Mouse (Mus musculus) forebrain, embryonic 11.5 days (tissue): Measurements from ENCODE around the gene 1700001O22Rik. TPM values are rescaled to one million over a fixed set of nuclear protein-coding genes. Genes with fewer than 3 reads are reported as not detected.

Experiments used
- ATAC-seq: fragments of 200-750 bp; cut with Nextera tagmentation; replicated peaks from 2 replicates; pipeline ENCODE4 v1.8.0; 2017; ENCODE audit warnings: moderate TSS enrichment; ENCODE audit not compliant: low FRiP score
- DNase-seq: peaks from one replicate; pipeline ENCODE4 v3.0.0-alpha.2; 2017; ENCODE audit warnings: low spot score
- H3K27ac ChIP-seq: fragments of 300-500 bp; sonication (generic); 2 replicates; pipeline ENCODE4 v1.5.1; 2014; ENCODE audit warnings: low read depth, low read length
- H3K27me3 ChIP-seq: fragments of 300-500 bp; sonication (generic); 2 replicates; pipeline ENCODE4 v1.6.1; 2014; ENCODE audit warnings: mild to moderate bottlenecking, low read length, mixed read lengths; ENCODE audit not compliant: control insufficient read depth, insufficient read depth
- H3K36me3 ChIP-seq: fragments of 300-500 bp; sonication (generic); 2 replicates; pipeline ENCODE4 v1.6.1; 2014; ENCODE audit warnings: mild to moderate bottlenecking, low read length, moderate library complexity, mixed read lengths; ENCODE audit not compliant: control insufficient read depth, insufficient read depth
- H3K4me1 ChIP-seq: fragments of 300-500 bp; sonication (generic); replicated peaks from 2 replicates; pipeline ENCODE4 v1.6.1; 2014; ENCODE audit warnings: low read length, mixed read lengths; ENCODE audit not compliant: control insufficient read depth, insufficient read depth
- H3K4me2 ChIP-seq: fragments of 300-500 bp; sonication (generic); 2 replicates; pipeline ENCODE4 v1.6.1; 2014; ENCODE audit warnings: low read depth, mild to moderate bottlenecking, low read length, moderate library complexity, mixed read lengths; ENCODE audit not compliant: severe bottlenecking
- H3K4me3 ChIP-seq: fragments of 300-500 bp; sonication (generic); 2 replicates; pipeline ENCODE4 v1.5.1; 2014; ENCODE audit warnings: low read depth, low read length
- H3K9ac ChIP-seq: fragments of 300-500 bp; sonication (generic); 2 replicates; pipeline ENCODE4 v1.6.1; 2014; ENCODE audit warnings: low read length
- H3K9me3 ChIP-seq: fragments of 300-500 bp; sonication (generic); 2 replicates; pipeline ENCODE4 v1.6.1; 2016; ENCODE audit warnings: low read length, mixed read lengths; ENCODE audit not compliant: control insufficient read depth
- WGBS: fragments of 180-500 bp; shearing (Covaris S2); extraction: QIAGEN DNeasy Blood & Tissue Kit; methylation state at CpG from one replicate; pipeline ENCODE4 v1.1.7; 2014; 5-methylcytosine and 5-hydroxymethylcytosine counted together
- polyA plus RNA-seq: library from polyadenylated mRNA; unstranded; fragments of >200 nt; fragmentation: Nextera tagmentation; extraction: Ambion mirVana; gene quantifications from 2 replicates; pipeline ENCODE4 v1.2.1, GENCODE M21; 2014

Gene 1700001O22Rik
- polyA plus RNA-seq, 1 experiment from 2014 or later: 4.6 TPM

DNA sequence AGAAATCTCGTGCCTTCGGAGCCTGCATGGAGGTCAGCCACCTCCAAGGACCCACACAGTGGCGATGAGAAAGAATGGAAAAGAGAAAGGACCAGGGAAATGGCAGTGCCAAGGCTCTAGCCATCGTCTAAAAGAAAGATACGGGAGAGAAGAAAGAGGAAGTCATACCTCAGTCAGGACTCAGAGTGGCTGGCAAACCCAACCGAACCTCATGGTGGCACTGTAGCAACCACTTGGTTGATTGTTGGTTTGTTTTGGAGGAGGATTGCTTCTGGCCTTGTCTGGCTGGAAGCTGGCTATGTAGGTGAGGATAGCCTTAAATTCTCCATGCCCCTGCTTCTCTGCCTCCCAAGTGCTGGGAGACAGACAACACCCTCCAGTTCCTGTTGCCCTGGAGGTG lies 34.3 kb downstream of the 1700001O22Rik start:
- no peak overlapping the region for H3K4me2 ChIP-seq
- H3K27ac ChIP-seq: no peak overlapping the region; the same call in 1 of the 2 replicates
- no peak overlapping the region for H3K9ac ChIP-seq
- no peaks in the 10 kb centered on the region for H3K27me3 ChIP-seq
- H3K4me3 ChIP-seq: no peak overlapping the region
- 53% methylated on average over 6 of the region's 6 CpGs for WGBS
- no peaks in the 10 kb centered on the region; the same call in 1 of the 2 replicates for H3K9me3 ChIP-seq
- ATAC-seq (no peak), DNase-seq (no peak)
- H3K36me3 ChIP-seq: no peaks in the 10 kb centered on the region
- H3K4me1 ChIP-seq: peaks cover 16% of the 10 kb centered on the region

DNA sequence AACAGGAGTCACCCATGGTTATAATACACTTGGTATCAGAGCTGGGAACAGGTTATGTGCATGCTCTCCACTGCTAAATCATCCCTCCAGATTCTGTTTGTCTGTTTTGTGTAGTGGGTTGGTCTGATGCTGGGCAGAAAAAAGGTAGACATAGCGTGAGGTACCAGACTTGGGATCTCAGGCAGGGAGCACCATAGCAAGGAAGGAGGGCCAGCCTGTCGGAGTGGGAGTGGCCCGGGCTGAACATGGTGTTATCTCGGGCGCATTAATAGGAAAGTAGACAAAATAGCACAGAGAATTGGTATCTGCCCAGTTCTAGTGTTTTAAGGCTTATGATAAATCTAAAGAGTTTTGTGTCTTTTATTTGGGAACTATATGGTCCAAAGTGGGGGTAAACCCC lies 34.9 kb downstream of the 1700001O22Rik start:
- no peaks in the 10 kb centered on the region; the same call in 1 of the 2 replicates for H3K9me3 ChIP-seq
- H3K4me3 ChIP-seq: no peak overlapping the region
- DNase-seq: no peak
- 87% methylated on average over 5 of the region's 5 CpGs for WGBS
- H3K9ac ChIP-seq: no peak overlapping the region
- no peak for ATAC-seq
- H3K4me2 ChIP-seq: no peak overlapping the region
- H3K4me1 ChIP-seq: peaks cover 16% of the 10 kb centered on the region
- H3K27ac ChIP-seq: peak overlapping the region; percentile 31; the same call in 1 of the 2 replicates
- H3K36me3 ChIP-seq: no peaks in the 10 kb centered on the region
- H3K27me3 ChIP-seq: no peaks in the 10 kb centered on the region

DNA sequence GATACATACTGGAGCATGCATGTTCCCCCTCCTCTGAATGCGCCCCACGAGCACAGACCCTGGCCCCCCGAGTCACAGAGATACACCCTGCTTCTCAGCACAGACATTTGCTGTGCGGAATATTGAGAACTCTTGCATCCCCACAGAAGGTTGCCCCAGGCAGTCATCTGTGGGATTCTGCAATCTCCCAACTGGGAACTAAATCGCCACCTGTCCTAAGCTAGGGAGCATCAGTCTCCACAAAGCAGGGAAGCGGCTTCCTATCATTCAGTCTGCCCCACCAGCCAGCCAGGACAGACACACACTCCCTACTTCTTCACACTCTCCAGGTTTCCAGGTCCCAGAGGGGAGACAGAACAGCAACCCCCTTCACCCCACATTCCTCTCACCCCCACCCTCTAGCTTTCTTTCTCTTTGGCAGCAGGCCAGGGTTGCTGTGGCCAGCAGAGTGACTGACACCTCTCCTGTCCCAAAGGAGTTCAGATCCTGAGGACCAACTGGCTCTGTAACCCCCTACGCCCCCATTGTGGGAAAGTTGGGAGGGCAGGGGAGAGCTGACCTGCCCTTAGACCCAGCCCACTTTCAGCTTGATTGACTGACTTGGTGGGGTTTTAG lies 35.7 kb downstream of the 1700001O22Rik start:
- ATAC-seq (no peak), DNase-seq (no peak)
- Histone ChIP-seq H3K27me3 (no peaks in the 10 kb centered on the region), H3K27ac (no peak overlapping the region), H3K4me3 (no peak overlapping the region), H3K4me1 (peaks cover 16% of the 10 kb centered on the region), H3K9me3 (no peaks in the 10 kb centered on the region; the same call in 1 of the 2 replicates), H3K4me2 (no peak overlapping the region), H3K9ac (no peak overlapping the region), H3K36me3 (no peaks in the 10 kb centered on the region)
- WGBS: 79% methylated on average over 7 of the region's 7 CpGs

DNA sequence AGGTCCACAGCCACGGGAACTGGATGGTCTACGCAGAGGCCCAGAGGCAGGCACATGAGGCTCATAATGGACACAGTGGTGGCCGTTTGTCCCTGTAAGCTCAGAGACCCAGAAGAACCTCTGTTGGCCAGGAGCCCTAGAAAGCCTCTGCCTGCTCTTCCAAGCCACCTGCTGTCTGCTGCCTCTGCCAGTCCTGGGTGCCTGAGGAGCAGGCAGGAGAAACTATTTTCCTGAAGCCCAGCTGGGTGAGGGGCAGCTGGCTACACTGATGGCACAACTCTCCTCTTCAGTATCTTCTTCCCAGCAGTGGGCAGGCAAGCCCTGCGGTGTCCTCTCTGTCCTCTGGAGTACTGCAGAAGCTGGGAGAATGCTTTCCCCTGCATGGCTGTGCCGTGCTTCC lies 37.0 kb downstream of the 1700001O22Rik start:
- Histone ChIP-seq H3K36me3 (no peaks in the 10 kb centered on the region), H3K27ac (no peak overlapping the region), H3K4me2 (no peak overlapping the region), H3K27me3 (no peaks in the 10 kb centered on the region), H3K4me1 (peaks cover 4% of the 10 kb centered on the region; the same call in 1 of the 2 replicates), H3K4me3 (no peak overlapping the region), H3K9ac (no peak overlapping the region), H3K9me3 (no peaks in the 10 kb centered on the region; the same call in 1 of the 2 replicates)
- WGBS: 86% methylated on average over 5 of the region's 5 CpGs
- no peak for ATAC-seq
- no peak for DNase-seq

DNA sequence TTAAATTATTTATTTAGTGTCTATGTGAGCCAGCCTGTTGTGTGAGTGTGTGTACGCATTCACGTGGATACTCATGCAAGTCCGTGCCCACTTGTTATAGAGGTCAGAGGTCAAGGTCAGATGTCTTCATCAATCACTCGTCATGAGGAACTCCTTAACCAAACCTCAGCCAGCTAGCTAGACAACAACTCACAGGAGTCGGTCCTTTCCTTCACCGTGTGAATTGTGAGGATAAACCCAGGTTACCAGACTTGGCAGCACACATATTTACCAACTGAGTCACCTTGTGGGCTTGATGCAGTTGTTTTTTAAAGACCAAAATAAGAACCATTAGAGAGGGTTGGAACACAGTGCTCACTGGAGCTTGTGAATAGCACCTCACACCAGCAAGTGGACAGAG lies 42.8 kb downstream of the 1700001O22Rik start:
- no peak for DNase-seq
- no peak overlapping the region for H3K4me3 ChIP-seq
- H3K4me2 ChIP-seq: no peak overlapping the region
- peaks cover 3% of the 10 kb centered on the region; the same call in 1 of the 2 replicates for H3K9me3 ChIP-seq
- no peaks in the 10 kb centered on the region for H3K36me3 ChIP-seq
- ATAC-seq: no peak
- peaks cover 26% of the 10 kb centered on the region for H3K4me1 ChIP-seq
- H3K9ac ChIP-seq: no peak overlapping the region
- no peaks in the 10 kb centered on the region for H3K27me3 ChIP-seq
- 48% methylated on average over 6 of the region's 6 CpGs for WGBS
- H3K27ac ChIP-seq: no peak overlapping the region

- H3K4me1 ChIP-seq: peaks cover 26% of the 10 kb centered on the region
Observed at GRCm38 (mm10) chr2:30759858-30760547, 43.5 kb downstream of the 1700001O22Rik start.

DNA sequence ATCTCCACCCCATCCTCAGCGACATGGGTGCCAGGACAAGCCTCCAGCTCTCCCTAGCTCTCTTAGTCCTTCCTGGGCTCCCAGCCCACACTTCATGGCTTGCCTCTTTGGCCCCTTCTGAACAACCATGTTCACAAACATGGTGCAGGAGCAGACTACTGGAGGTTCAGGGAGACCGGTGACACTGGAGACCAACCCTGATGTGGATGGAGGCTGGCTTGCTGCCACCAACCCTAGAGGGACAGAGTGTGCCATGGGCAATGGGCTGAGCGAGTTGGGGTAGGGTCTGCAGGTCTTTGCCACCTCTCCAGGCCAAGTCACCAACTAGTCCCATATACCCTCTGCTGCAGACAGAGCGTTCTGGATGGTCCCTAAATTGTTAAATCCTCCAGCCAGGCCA lies 44.0 kb downstream of the 1700001O22Rik start:
- ATAC-seq (no peak), DNase-seq (no peak)
- Histone ChIP-seq H3K9me3 (peaks cover 3% of the 10 kb centered on the region; the same call in 1 of the 2 replicates), H3K36me3 (no peaks in the 10 kb centered on the region), H3K4me2 (no peak overlapping the region), H3K27ac (peak overlapping the region; percentile 95), H3K4me3 (no peak overlapping the region), H3K9ac (peak overlapping the region; percentile 20; the same call in 1 of the 2 replicates), H3K4me1 (peaks cover 26% of the 10 kb centered on the region), H3K27me3 (no peaks in the 10 kb centered on the region)
- 84% methylated on average over 4 of the region's 4 CpGs for WGBS

More at GRCm38 (mm10) chr2:30759858-30760547, 43.5 kb downstream of the 1700001O22Rik start:
- Histone ChIP-seq H3K36me3 (no peaks in the 10 kb centered on the region), H3K9ac (0 out of 2 replicates have a peak overlapping the region, but pooled peaks have one; percentile 16), H3K4me2 (no peak overlapping the region), H3K4me3 (no peak overlapping the region), H3K27ac (peak overlapping the region; percentile 95; the same call in 1 of the 2 replicates), H3K9me3 (peaks cover 3% of the 10 kb centered on the region; the same call in 1 of the 2 replicates), H3K27me3 (no peaks in the 10 kb centered on the region)
- ATAC-seq (no peak), DNase-seq (no peak)
- WGBS: 31% methylated on average over 10 of the region's 10 CpGs

- peak overlapping the region; percentile 55 for H3K9ac ChIP-seq
- no peaks in the 10 kb centered on the region for H3K27me3 ChIP-seq
- ATAC-seq (peak; percentile 32; the same call in 1 of the 2 replicates), DNase-seq (no peak)
- H3K9me3 ChIP-seq: peaks cover 3% of the 10 kb centered on the region; the same call in 1 of the 2 replicates
- 36% methylated on average over 4 of the region's 4 CpGs for WGBS
- peaks cover 26% of the 10 kb centered on the region for H3K4me1 ChIP-seq
- peak overlapping the region; percentile 32; the same call in 1 of the 2 replicates for H3K4me2 ChIP-seq
- peak overlapping the region; percentile 95 for H3K27ac ChIP-seq
- H3K4me3 ChIP-seq: no peak overlapping the region
- no peaks in the 10 kb centered on the region for H3K36me3 ChIP-seq
Observed at GRCm38 (mm10) chr2:30759088-30759374, 44.4 kb downstream of the 1700001O22Rik start.
